Mouse (Mus musculus) heart, adult 2 months (tissue): ENCODE results near the gene Aqp9. TPM values are rescaled to one million over a fixed set of nuclear protein-coding genes. Genes with fewer than 3 reads are reported as not detected.

ENCODE experiments used
- DNase-seq, 2 experiments: peaks; one replicate each; pipeline ENCODE4 v3.0.0; 2021
- H3K27ac ChIP-seq: fragments of 200-600 bp; 2 replicates; pipeline ENCODE4 v1.8.1; 2022
- H3K27me3 ChIP-seq: fragments of 200-500 bp; 2 replicates; pipeline ENCODE4 v1.6.1; 2012; ENCODE audit warnings: mild to moderate bottlenecking, low read length, inconsistent platforms, mixed read lengths; ENCODE audit not compliant: control insufficient read depth, insufficient read depth
- H3K36me3 ChIP-seq: fragments of 200-500 bp; 2 replicates; pipeline ENCODE4 v1.6.1; 2012; ENCODE audit warnings: low read length, inconsistent platforms; ENCODE audit not compliant: control insufficient read depth, insufficient read depth
- H3K4me1 ChIP-seq: fragments of 200-500 bp; 2 replicates; pipeline ENCODE4 v1.6.1; 2011; ENCODE audit warnings: low read length; ENCODE audit not compliant: control insufficient read depth, insufficient read depth
- H3K4me3 ChIP-seq: fragments of 200-600 bp; 2 replicates; pipeline ENCODE4 v1.8.1; 2022
- H3K79me2 ChIP-seq: fragments of 200-500 bp; replicated peaks from 2 replicates; pipeline ENCODE4 v1.6.1; 2012; ENCODE audit warnings: mild to moderate bottlenecking, inconsistent platforms, low read length, moderate library complexity, mixed read lengths; ENCODE audit not compliant: control insufficient read depth, insufficient read depth
- H3K9ac ChIP-seq: fragments of 200-500 bp; 2 replicates; pipeline ENCODE4 v1.6.1; 2012; ENCODE audit warnings: low read depth, mild to moderate bottlenecking, control low read depth, inconsistent platforms, low read length, mixed read lengths
- CTCF ChIP-seq: fragments of 200-600 bp; IDR thresholded peaks from 2 replicates; pipeline ENCODE4 v1.8.1; 2022; ENCODE audit warnings: antibody characterized with exemption, mild to moderate bottlenecking, moderate library complexity
- EP300 ChIP-seq: fragments of 200-500 bp; IDR thresholded peaks from 2 replicates; pipeline ENCODE4 v1.6.1; 2011; ENCODE audit warnings: low read depth, low read length, control low read depth; ENCODE audit not compliant: insufficient read depth
- POLR2A ChIP-seq: fragments of 200-500 bp; IDR thresholded peaks from 2 replicates; pipeline ENCODE4 v1.6.1; 2011; ENCODE audit warnings: mild to moderate bottlenecking, low read depth, low read length, control low read depth; ENCODE audit not compliant: insufficient read depth
- WGBS: fragments of 180-500 bp; shearing (Covaris S2); methylation state at CpG from one replicate; pipeline ENCODE4 v1.1.7; 2018; 5-methylcytosine and 5-hydroxymethylcytosine counted together
- intact Hi-C: fragments of 180-260 bp; cut with DNase I; formaldehyde crosslinking; loops from one replicate; pipeline ENCODE4 v1.15.1; 2025
- polyA plus RNA-seq: library from polyadenylated mRNA; depleted of rRNA; stranded (reverse); fragments of >200 nt; gene quantifications from 2 replicates; pipeline ENCODE4 v1.2.3, GENCODE M21; 2012
- total RNA-seq, 2 experiments: library from RNA; stranded (reverse); gene quantifications; 2 replicates each; pipeline ENCODE4 v1.2.3; 2021

The Aqp9 gene
- total and polyA plus RNA-seq, 3 experiments = 0.45 to 0.66 (median 0.57) TPM

DNA sequence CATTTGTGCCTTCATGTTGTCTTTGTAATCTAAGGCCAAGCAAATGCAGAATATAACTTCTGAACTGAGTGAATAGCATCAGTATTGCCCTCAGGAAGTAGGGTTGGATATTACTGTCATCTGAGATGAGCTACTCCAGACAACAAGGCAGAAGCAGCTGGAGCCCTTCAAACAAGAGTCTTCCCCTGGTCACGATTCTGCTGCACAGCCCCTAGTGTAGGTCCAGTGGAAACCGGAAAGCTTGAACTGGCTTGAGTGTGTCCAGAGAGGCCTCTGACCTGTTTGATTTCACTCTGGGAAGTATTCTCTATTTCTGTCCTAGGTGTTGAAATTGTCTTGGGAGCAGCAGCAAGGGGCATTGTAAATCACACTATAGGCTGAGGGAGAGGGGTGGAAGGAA, 29.5 kb downstream of the Aqp9 start:
- Histone ChIP-seq H3K79me2 (no peaks in the 10 kb centered on the region), H3K9ac (no peak overlapping the region), H3K4me1 (no peaks in the 10 kb centered on the region), H3K27me3 (no peaks in the 10 kb centered on the region), H3K4me3 (no peak overlapping the region), H3K36me3 (no peaks in the 10 kb centered on the region), H3K27ac (no peak overlapping the region)
- intact Hi-C loops = loop anchor here (10.0 kb wide), 1 partner anchor 46 kb away; no protein-coding TSS in a partner anchor
- no peak for DNase-seq
- 66% methylated on average over 2 of the region's 2 CpGs for WGBS
- TF ChIP-seq EP300 (no peak), CTCF (no peak), POLR2A (no peak)

DNA sequence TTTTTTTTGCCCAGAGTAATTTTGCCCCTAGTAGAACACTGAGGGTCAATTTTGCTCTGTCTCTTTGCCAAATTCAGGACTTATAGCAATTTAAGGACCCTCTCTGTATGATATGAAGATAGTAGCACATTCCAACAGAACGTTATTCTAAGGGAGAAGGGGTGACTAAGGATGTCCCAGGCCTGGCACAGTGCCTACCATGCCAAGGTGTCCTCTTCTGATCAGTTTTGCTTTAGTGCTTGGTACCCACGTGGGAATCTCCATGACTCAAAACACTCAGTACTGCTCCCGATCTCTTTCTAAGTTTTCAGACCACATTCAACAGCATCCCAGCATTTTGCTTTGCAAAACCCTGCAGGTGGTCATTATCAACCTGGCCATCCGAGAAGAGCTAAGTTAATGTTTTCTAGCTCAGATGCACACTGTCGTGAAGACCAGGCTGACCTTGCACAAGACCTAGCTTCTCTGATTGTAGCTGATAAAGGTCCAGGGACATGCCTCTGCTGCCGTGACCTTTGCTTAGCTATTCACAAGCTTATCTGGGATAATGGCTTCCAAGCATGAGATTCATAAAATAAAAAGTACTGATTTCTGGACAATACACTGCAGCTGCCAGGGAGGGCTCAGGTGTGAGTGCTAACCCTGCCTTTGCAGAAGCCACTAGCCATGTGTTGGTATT, 31.1 kb downstream of the Aqp9 start:
- H3K36me3 ChIP-seq = no peaks in the 10 kb centered on the region
- H3K4me3 ChIP-seq = no peak overlapping the region
- intact Hi-C loops = loop anchor here (10.0 kb wide), 1 partner anchor 47 kb away; no protein-coding TSS in a partner anchor
- TF ChIP-seq POLR2A (no peak), CTCF (no peak), EP300 (no peak)
- no peaks in the 10 kb centered on the region for H3K27me3 ChIP-seq
- no peak for DNase-seq
- H3K9ac ChIP-seq = no peak overlapping the region
- no peak overlapping the region for H3K27ac ChIP-seq
- no peaks in the 10 kb centered on the region for H3K79me2 ChIP-seq
- 61% methylated on average over 6 of the region's 6 CpGs for WGBS
- no peaks in the 10 kb centered on the region for H3K4me1 ChIP-seq

DNA sequence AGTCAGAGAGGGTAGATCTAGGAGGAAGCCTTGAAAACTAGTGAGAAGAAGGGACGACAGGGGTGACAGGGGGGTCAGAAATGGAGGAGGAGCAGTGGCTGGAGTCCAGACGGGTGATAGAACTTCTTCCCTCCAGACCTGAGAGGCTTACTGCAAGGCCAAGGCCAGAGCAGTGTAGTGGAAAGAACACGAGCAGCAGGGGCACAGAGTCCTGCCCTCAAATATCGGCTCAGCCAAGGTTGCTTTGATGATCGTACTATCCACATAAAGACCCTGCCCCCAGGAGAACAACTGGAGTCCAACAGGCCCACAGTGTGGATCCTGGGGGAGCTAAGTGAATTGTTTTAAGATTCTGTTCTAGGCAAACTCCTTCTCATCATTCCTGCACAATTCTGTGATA, 33.4 kb downstream of the Aqp9 start:
- H3K4me3 ChIP-seq = no peak overlapping the region
- H3K79me2 ChIP-seq = no peaks in the 10 kb centered on the region
- no peaks in the 10 kb centered on the region for H3K4me1 ChIP-seq
- WGBS = 64% methylated on average over 5 of the region's 5 CpGs
- intact Hi-C loops = loop anchor here (10.0 kb wide), 1 partner anchor 50 kb away; no protein-coding TSS in a partner anchor
- DNase-seq = no peak
- no peak overlapping the region for H3K27ac ChIP-seq
- no peaks in the 10 kb centered on the region for H3K27me3 ChIP-seq
- H3K9ac ChIP-seq = no peak overlapping the region
- no peak for TF ChIP-seq EP300
- TF ChIP-seq POLR2A = no peak
- TF ChIP-seq CTCF = no peak
- no peaks in the 10 kb centered on the region for H3K36me3 ChIP-seq

DNA sequence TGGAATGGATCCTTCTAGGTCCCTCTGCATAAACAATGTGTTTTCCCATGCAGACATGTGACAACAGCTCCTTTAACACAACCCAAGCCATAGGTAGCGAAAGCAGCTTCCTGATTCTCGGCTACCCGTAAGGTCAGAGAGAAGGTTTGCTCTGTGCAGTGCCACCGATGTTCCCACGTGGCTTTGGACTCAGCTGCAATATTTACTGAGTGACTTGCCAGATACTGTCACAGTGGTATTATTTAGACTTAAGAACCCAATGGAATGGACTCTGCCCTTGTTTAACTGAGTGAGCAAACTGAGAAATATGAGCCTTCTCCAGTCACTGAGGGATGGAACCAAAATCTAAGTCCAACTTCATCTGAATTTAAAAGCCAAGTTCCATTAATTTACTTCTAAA, 35.3 kb downstream of the Aqp9 start:
- intact Hi-C loops = loop anchor here (10.0 kb wide), 1 partner anchor 52 kb away; no protein-coding TSS in a partner anchor

DNA sequence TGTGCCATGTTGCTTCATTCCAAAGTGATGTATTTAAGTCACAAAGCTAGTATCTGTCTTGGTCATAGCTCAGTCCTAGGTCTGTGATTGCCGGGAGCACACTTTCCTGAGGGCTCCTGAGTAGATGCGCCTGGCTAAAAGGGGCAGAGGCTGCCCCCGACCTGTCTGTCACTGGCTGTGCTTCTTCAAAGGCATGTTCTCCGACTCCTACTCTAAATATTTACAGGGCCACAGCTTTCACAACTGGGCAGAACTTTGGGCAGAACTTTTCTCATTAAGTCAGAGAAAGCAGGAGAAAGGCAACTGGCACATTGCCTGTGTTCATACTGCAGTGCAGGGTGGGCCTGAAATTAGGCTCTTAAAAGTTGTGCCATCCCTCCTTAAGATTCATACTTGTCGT, 36.7 kb downstream of the Aqp9 start:
- no peak overlapping the region for H3K27ac ChIP-seq

More for the DNA sequence above, 35.3 kb downstream of the Aqp9 start:
- Histone ChIP-seq H3K79me2 (no peaks in the 10 kb centered on the region), H3K9ac (no peak overlapping the region), H3K4me3 (no peak overlapping the region), H3K27me3 (no peaks in the 10 kb centered on the region), H3K4me1 (no peaks in the 10 kb centered on the region), H3K36me3 (no peaks in the 10 kb centered on the region), H3K27ac (no peak overlapping the region)
- 77% methylated on average over 5 of the region's 5 CpGs for WGBS
- TF ChIP-seq CTCF (no peak), POLR2A (no peak), EP300 (no peak)
- no peak for DNase-seq

DNA sequence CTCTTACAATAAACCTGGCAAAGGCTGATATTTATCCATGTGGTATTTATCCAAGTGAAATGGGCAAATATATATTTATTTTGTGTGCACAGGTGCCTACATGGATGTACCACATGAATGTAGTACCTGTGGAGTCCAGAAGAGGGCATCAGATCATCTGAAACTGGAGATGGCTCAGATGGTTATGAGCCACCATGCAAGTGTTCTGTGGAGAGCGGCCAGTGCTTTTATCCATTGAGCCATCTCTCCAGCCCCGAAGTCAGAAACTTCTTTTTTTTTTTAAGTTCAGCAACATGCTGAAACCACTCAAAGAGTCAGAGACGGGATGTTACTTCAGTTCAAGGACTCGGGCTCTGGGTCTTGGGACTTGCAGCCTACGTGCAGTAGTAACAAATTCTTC, 39.6 kb downstream of the Aqp9 start:
- Histone ChIP-seq H3K4me3 (no peak overlapping the region), H3K36me3 (no peaks in the 10 kb centered on the region), H3K4me1 (no peaks in the 10 kb centered on the region), H3K9ac (no peak overlapping the region), H3K79me2 (no peaks in the 10 kb centered on the region), H3K27ac (no peak overlapping the region), H3K27me3 (no peaks in the 10 kb centered on the region)
- DNase-seq = peak; percentile 21
- intact Hi-C loops = loop anchor here (5.0 to 10.0 kb wide), 2 partner anchors 493 to 724 kb away; no protein-coding TSS in a partner anchor
- 53% methylated on average over 5 of the region's 5 CpGs for WGBS
- TF ChIP-seq EP300 (no peak), POLR2A (no peak), CTCF (peak; percentile 74)

More for the DNA sequence above, 36.7 kb downstream of the Aqp9 start:
- 67% methylated on average over 5 of the region's 5 CpGs for WGBS
- TF ChIP-seq EP300 (no peak), POLR2A (no peak), CTCF (no peak)
- no peaks in the 10 kb centered on the region for H3K4me1 ChIP-seq
- H3K27me3 ChIP-seq = no peaks in the 10 kb centered on the region
- no peak overlapping the region for H3K9ac ChIP-seq
- no peaks in the 10 kb centered on the region for H3K79me2 ChIP-seq
- intact Hi-C loops = loop anchor here (10.0 kb wide), 1 partner anchor 53 kb away; no protein-coding TSS in a partner anchor
- DNase-seq = no peak
- no peak overlapping the region for H3K4me3 ChIP-seq
- H3K36me3 ChIP-seq = no peaks in the 10 kb centered on the region
